Mouse (Mus musculus): ENCODE data around the gene Gda.

The Gda gene

DNA sequence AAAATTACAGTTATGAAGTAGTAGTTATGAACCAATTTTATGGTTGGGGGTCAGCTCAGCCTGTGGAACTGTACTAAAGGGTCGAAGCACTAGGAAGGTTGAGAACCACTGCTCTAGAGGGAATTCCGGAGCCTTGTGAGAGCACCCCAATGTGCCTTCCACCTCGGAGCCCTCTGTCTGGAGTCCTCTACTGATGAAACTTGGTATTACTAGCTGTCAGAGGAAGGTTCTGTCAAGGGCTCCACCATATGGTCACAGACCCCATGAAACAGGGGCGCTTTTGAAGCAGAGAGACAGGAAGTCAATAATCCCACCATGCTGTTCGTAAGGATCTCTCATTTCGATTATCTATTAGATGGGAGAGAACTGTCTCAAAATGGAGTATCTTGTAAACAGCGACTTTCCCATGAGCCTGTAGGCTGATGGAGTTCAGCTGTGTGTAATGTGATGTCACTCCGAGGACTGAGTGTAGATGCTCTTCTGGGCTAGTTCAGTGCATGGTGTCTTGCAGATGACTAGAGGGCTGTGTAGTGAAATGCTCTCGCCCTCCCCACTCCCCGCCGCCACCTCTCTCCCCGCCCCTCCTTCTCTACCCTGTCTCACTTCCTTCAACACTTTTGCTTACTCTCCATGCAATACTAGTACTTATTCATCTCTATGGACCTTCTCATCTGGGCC, 100.7 kb downstream of the Gda start:
- DNase-seq, result peak; percentile 10 to 45

DNA sequence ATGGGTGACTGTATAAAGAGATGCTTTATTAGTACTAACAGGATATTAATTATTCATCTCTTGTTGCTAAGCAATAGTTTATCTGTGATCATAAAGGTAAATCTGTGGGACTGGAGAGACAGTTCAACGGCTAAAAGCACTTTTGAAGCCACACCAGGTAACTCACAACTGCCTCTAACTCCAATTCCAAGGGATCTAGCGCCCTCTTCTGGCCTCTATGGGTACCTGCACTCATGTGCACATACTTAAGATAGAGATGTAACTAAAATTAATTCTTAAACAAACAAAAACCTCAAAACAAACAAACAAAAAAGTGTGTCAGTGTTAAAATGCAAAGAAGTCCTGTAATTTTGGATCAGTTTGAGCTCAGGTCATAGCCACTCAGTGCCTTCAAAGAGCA, 101.9 kb downstream of the Gda start:
- no peak for DNase-seq

DNA sequence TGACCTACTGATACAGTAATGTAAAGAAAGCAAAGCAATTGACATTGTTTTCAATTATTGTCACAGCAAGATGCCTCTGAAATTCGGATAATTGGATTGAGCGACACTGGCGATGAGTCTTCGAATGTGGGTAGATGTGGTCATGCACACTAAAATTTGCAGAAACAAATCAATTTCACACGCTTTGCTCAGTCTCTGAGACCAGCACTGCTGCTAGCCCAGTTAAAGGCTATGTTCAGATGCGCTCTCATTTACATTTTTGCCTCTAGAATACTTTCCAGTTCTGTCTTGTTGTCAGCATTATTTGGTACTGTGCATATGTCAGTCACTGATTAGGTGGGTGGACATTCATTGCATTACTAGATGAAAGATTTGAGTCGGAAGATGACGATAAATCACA, 102.5 kb downstream of the Gda start:
- DNase-seq, result no peak

DNA sequence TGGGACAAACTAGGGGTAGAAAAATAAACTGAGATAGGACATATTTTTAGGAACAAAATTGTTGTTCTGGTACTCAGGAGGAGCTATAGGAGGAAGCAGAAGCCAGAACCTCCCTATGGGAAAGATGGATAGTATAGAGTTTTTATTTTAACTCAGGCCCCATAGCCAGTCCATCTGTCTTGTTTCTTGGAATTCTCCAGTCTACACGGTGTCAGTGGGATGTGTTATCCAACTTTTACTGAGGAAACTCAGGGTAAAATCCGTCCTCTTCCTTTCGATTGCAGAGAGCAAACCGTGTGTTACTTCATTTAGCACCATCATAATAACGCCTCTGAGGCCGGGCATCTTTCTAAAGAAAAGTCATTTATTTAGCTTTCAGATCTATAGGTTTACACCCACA, 104.1 kb downstream of the Gda start:
- no peak for DNase-seq

DNA sequence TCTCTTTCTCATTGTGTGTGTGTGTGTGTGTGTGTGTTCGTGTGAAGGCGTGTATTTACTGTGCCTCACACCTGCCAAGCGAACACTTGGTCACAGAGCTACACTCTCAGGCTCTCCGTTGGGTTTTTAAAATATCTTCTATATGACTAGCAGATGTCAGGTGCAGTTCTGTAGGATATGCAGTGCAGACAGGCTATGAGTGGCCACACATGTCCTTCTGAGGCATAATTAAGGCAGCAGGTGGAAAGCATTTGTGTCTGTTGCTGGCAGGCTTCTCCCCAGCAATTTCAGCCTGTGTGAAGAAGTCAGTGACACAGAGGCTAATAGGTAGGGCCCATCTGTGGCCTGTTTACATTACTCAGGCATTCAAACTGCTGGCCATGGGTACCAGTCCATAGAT, 104.7 kb downstream of the Gda start:
- DNase-seq, result peak; percentile 16 to 18

DNA sequence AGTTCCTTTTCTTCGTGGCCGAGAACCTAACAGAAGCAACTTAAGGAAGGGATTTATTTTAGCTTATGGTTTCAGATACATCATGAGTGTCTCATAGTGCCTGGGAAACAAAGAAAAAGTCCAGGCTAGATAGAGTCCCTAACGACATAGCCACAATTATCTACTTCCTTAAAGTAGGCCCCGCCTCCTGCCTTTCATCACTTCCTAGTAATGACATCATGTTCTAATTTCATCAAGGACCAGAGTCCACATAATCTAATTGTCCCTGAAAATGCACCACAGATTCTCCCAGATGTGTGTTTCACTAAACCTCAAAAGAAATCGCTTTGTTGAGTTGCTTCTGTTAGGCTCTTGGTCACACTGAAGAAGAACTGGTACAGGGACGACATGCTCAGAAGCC, 115.5 kb downstream of the Gda start:
- no peak for DNase-seq

DNA sequence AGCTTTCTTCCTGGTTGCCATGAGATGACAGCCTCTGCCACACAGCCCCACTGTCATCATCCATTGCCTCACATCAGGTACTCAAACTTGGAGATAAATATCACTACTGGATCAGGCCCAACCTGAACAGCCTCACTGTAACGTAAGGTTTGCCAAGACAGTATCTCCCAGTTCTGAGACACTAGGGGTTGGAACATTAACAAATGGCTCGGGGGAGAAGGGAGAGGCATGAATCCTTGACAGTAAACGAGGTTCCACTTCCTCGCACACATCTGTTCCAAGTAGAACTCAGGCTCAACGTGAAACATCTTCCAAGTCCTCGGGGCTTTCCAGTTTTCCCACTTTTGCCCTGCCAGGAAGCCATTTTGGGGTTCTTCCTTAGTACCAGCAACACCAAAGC, 123.6 kb downstream of the Gda start:
- DNase-seq, result peak in 1 of 2 experiments; percentile 4

DNA sequence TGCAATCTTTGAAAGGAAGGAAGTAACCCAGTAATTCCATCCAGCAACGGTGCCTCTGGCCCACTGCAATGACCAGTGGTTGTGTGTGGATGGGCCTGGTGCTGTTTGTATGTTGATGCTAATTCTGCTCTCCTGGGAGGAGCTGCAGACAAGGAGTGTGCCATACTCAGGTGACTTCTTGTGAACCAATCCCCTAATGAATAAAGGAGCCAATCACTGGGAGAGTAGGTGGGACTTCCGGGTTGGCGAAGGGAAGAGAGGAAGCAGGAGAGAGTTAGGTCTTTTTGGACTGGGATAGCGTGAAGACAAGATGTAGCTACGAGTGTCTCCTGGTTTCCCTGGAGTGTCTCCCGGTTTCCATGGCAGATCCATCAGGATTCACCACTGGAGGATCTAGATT, 126.6 kb downstream of the Gda start:
- no peak for DNase-seq

All from cerebellum, postnatal 10 days (tissue).